Mouse (Mus musculus) cerebellum, postnatal 4 days (tissue): Measurements from ENCODE around the gene Nme7.

ENCODE experiments used
- DNase-seq, 2 experiments: peaks; one replicate each; pipeline ENCODE4 v3.0.0; 2022; ENCODE audit warnings: low spot score in 2 of 2, mixed read lengths in 1 of 2

Nme7 gene

GRCm38 (mm10) chr1:164458621-164459051 is 154.7 kb downstream of the Nme7 start:
- no peak for DNase-seq

GRCm38 (mm10) chr1:164459127-164459905 is 155.4 kb downstream of the Nme7 start:
- DNase-seq = no peak

GRCm38 (mm10) chr1:164460921-164461697 is 157.2 kb downstream of the Nme7 start:
- DNase-seq = no peak

GRCm38 (mm10) chr1:164461726-164462125 is 157.8 kb downstream of the Nme7 start:
- peak; percentile 26 to 52 for DNase-seq

GRCm38 (mm10) chr1:164467406-164467805 is 163.5 kb downstream of the Nme7 start:
- DNase-seq = no peak

- DNase-seq = no peak
Measured at GRCm38 (mm10) chr1:164468329-164468728, 164.4 kb downstream of the Nme7 start.

- no peak for DNase-seq
Measured at GRCm38 (mm10) chr1:164470985-164471384, 167.1 kb downstream of the Nme7 start.

- no peak for DNase-seq
Measured at GRCm38 (mm10) chr1:164471632-164472031, 167.7 kb downstream of the Nme7 start.

- DNase-seq = no peak
Measured at GRCm38 (mm10) chr1:164473398-164473797, 169.5 kb downstream of the Nme7 start.

- no peak for DNase-seq
Measured at GRCm38 (mm10) chr1:164474310-164474709, 170.4 kb downstream of the Nme7 start.

GRCm38 (mm10) chr1:164474778-164475511 is 171.0 kb downstream of the Nme7 start:
- no peak for DNase-seq

GRCm38 (mm10) chr1:164475895-164476294 is 172.0 kb downstream of the Nme7 start:
- no peak for DNase-seq

- no peak for DNase-seq
Measured at GRCm38 (mm10) chr1:164480755-164481644, 177.1 kb downstream of the Nme7 start.

- DNase-seq = no peak
Measured at GRCm38 (mm10) chr1:164481645-164482354, 177.9 kb downstream of the Nme7 start.

GRCm38 (mm10) chr1:164482833-164483232 is 178.9 kb downstream of the Nme7 start:
- no peak for DNase-seq

GRCm38 (mm10) chr1:164483728-164484127 is 179.8 kb downstream of the Nme7 start:
- no peak for DNase-seq
